Mouse (Mus musculus): ENCODE data around the gene Iffo2. TPM values are rescaled to one million over a fixed set of nuclear protein-coding genes. Genes with fewer than 3 reads are reported as not detected.

The Iffo2 gene
- total and polyA plus RNA-seq, 2 experiments from 2014 or later, result 5.8 to 18.1 TPM

DNA sequence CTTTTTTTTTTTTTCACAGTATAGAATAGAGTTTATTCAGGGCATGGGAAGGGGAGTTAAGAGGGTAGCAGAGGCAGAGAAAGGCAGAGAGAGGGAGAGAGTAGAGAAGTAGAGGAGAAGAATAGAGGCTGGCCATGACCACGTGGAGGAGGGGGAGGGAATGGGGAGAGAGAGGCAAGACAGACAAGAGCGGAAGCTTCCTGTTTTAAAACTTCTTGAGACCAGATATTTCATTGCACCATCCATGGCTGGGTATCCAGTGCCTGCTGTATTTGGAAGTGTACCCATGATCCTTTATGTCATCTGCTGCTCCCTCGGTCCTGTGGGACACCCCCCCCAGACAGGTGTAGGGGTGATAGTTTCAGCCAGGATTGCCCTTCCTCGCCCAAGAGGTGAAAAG lies 78.6 kb downstream of the Iffo2 start:
- 68% methylated on average over 4 of the region's 4 CpGs for WGBS
- Histone ChIP-seq H3K4me2 (ENCODE audit: low read depth, low read length, poor library complexity, severe bottlenecking) (no peak overlapping the region), H3K36me3 (ENCODE audit: insufficient read depth, low read length) (peaks cover 38% of the 10 kb centered on the region), H3K27ac (ENCODE audit: low read depth, low read length) (no peak overlapping the region), H3K4me3 (ENCODE audit: low read depth, low read length) (no peak overlapping the region), H3K27me3 (ENCODE audit: insufficient read depth, low read length) (no peaks in the 10 kb centered on the region), H3K9me3 (ENCODE audit: low read length) (no peaks in the 10 kb centered on the region), H3K4me1 (ENCODE audit: insufficient read depth, low read length) (no peaks in the 10 kb centered on the region), H3K9ac (replicated peaks; ENCODE audit: low read length, poor library complexity, severe bottlenecking) (no peak overlapping the region)
- DNase-seq (ENCODE audit: low spot score) (no peak), ATAC-seq (ENCODE audit: low FRiP score) (no peak)
- no peak for TF ChIP-seq CTCF (IDR thresholded peaks at IDR 0.05)

DNA sequence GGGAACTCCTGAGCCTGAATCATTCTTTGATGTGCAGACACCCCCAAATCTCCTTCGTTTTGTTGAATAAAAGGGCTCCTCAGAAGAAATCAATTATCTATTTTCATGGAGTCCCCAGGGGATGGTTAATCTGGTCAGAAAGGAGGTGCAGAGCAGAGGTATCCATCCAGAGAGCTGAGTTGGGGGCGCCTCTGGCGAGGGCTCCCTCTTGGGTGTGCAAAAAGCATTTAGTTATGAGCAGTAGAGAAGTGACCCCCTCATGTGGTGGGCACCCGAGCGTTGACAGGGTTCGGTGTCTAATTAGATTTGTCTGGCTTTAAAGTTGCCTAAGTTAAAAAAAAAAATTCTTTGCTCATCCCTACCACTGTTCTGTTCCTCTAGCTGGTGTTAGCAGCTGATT lies 80.6 kb downstream of the Iffo2 start:
- TF ChIP-seq CTCF (IDR thresholded peaks at IDR 0.05), result no peak
- Histone ChIP-seq H3K4me2 (ENCODE audit: low read depth, low read length, poor library complexity, severe bottlenecking) (no peak overlapping the region), H3K9ac (replicated peaks; ENCODE audit: low read length, poor library complexity, severe bottlenecking) (no peak overlapping the region), H3K36me3 (ENCODE audit: insufficient read depth, low read length) (peaks cover 38% of the 10 kb centered on the region), H3K27me3 (ENCODE audit: insufficient read depth, low read length) (no peaks in the 10 kb centered on the region), H3K9me3 (ENCODE audit: low read length) (no peaks in the 10 kb centered on the region), H3K27ac (ENCODE audit: low read depth, low read length) (no peak overlapping the region), H3K4me1 (ENCODE audit: insufficient read depth, low read length) (no peaks in the 10 kb centered on the region), H3K4me3 (ENCODE audit: low read depth, low read length) (no peak overlapping the region)
- DNase-seq (ENCODE audit: low spot score) (no peak), ATAC-seq (ENCODE audit: low FRiP score) (no peak)
- 20% methylated on average over 6 of the region's 6 CpGs for WGBS

DNA sequence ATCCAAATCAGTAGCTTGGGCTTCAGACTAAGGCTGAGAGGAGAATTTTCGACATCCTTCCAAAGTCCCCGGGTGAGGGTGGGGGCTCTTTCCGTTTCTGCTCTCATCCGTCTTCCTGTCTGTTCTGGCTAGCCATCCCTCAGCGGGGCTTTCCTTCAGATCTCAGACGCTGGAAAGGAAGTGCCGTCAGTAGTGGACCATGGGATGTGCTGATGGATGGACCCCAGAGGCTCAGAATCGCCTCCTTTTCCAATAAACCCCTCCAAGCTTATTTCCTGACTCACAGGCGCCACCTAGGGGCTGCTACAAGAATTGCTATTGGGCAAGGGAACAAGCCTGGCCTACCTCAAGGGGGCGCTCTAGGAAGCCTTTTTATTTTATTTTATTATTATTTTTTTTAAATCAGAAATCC lies 81.2 kb downstream of the Iffo2 start:
- no peaks in the 10 kb centered on the region for H3K4me1 ChIP-seq (ENCODE audit: insufficient read depth, low read length)
- DNase-seq (ENCODE audit: low spot score), result peak; percentile 92
- no peak overlapping the region for H3K9ac ChIP-seq (replicated peaks; ENCODE audit: low read length, poor library complexity, severe bottlenecking)
- WGBS, result 6% methylated on average over 10 of the region's 10 CpGs
- peaks cover 39% of the 10 kb centered on the region for H3K36me3 ChIP-seq (ENCODE audit: insufficient read depth, low read length)
- no peaks in the 10 kb centered on the region for H3K27me3 ChIP-seq (ENCODE audit: insufficient read depth, low read length)
- H3K9me3 ChIP-seq (ENCODE audit: low read length), result no peaks in the 10 kb centered on the region
- H3K4me3 ChIP-seq (ENCODE audit: low read depth, low read length), result no peak overlapping the region
- H3K4me2 ChIP-seq (ENCODE audit: low read depth, low read length, poor library complexity, severe bottlenecking), result no peak overlapping the region
- no peak overlapping the region for H3K27ac ChIP-seq (ENCODE audit: low read depth, low read length)
- TF ChIP-seq CTCF (IDR thresholded peaks at IDR 0.05), result peak; percentile 98
- ATAC-seq (ENCODE audit: low FRiP score), result peak; percentile 76

DNA sequence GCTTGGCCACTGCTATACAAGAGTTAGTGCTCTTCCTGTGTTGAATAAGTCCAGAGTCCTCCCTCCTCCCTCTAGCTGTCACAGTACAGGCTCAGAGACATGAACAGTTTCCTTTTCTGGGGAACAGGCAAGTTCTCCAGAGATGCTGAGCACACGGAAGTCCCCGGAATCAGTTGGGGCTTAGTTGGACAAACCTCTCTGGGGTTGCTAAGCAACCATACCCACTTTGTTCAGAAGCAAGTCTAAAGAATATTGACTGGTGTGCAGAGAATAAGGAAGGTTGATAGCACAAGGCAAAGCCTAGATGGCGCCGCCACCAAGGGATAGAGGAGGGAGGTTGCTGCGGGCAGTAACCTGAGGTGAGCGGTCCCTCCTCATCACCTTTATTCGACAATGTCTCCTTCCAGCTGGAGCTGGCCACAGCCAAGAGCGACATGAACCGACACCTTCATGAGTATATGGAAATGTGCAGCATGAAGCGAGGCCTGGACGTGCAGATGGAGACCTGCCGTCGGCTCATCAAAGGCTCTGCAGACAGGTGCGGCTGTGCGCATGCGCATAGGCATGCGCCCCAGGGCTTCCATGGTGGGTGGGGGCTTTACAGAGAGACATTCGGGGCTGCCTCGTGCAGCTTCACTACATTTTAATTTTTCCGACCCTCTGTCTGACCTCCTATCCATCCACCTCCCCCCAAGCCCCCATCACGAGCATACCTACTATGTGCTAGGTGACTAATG lies 84.3 kb downstream of the Iffo2 start:
- Histone ChIP-seq H3K27ac (ENCODE audit: low read depth, low read length) (0 out of 2 replicates have a peak overlapping the region, but pooled peaks have one; percentile 18), H3K4me2 (ENCODE audit: low read depth, low read length, poor library complexity, severe bottlenecking) (no peak overlapping the region), H3K4me3 (ENCODE audit: low read depth, low read length) (no peak overlapping the region), H3K36me3 (ENCODE audit: insufficient read depth, low read length) (peaks cover 28% of the 10 kb centered on the region), H3K4me1 (ENCODE audit: insufficient read depth, low read length) (no peaks in the 10 kb centered on the region), H3K27me3 (ENCODE audit: insufficient read depth, low read length) (no peaks in the 10 kb centered on the region), H3K9ac (replicated peaks; ENCODE audit: low read length, poor library complexity, severe bottlenecking) (no peak overlapping the region), H3K9me3 (ENCODE audit: low read length) (no peaks in the 10 kb centered on the region)
- ATAC-seq (ENCODE audit: low FRiP score) (no peak), DNase-seq (ENCODE audit: low spot score) (no peak)
- TF ChIP-seq CTCF (IDR thresholded peaks at IDR 0.05), result peak; percentile 33; the same call in 1 of the 2 replicates
- 78% methylated on average over 21 of the region's 21 CpGs for WGBS

GRCm38 (mm10) chr4:139616276-139617000 lies 86.1 kb downstream of the Iffo2 start:
- H3K36me3 ChIP-seq (ENCODE audit: insufficient read depth, low read length), result peaks cover 24% of the 10 kb centered on the region
- H3K4me3 ChIP-seq (ENCODE audit: low read depth, low read length), result peak overlapping the region; percentile 5; the same call in 1 of the 2 replicates
- H3K27me3 ChIP-seq (ENCODE audit: insufficient read depth, low read length), result no peaks in the 10 kb centered on the region
- WGBS, result 12% methylated on average over 24 of the region's 24 CpGs
- H3K27ac ChIP-seq (ENCODE audit: low read depth, low read length), result no peak overlapping the region
- H3K9me3 ChIP-seq (ENCODE audit: low read length), result no peaks in the 10 kb centered on the region
- H3K9ac ChIP-seq (replicated peaks; ENCODE audit: low read length, poor library complexity, severe bottlenecking), result no peak overlapping the region
- TF ChIP-seq CTCF (IDR thresholded peaks at IDR 0.05), result no peak
- no peak for ATAC-seq (ENCODE audit: low FRiP score)
- no peaks in the 10 kb centered on the region for H3K4me1 ChIP-seq (ENCODE audit: insufficient read depth, low read length)
- DNase-seq (ENCODE audit: low spot score), result no peak
- H3K4me2 ChIP-seq (ENCODE audit: low read depth, low read length, poor library complexity, severe bottlenecking), result peak overlapping the region; percentile 29

DNA sequence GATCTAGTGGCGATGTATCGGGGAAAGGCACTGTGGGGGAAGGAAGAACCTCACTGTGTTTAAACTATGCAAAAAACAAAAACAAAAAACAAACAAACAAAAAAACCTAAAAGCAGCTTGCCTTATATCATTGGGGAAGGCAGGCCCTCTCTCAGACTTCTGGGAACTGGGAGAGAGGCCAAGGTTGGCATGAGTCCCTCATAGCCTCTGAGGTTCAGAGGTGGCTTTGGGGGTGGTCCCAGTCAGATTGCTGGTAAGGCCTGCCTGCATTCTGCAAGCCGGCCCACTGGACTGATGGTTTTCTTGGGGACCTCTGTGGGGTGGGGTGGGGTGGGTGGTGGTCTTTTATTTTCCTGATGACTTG lies 86.6 kb downstream of the Iffo2 start:
- Histone ChIP-seq H3K4me2 (ENCODE audit: low read depth, low read length, poor library complexity, severe bottlenecking) (0 out of 2 replicates have a peak overlapping the region, but pooled peaks have one; percentile 29), H3K4me1 (ENCODE audit: insufficient read depth, low read length) (no peaks in the 10 kb centered on the region), H3K27ac (ENCODE audit: low read depth, low read length) (no peak overlapping the region), H3K9me3 (ENCODE audit: low read length) (no peaks in the 10 kb centered on the region), H3K9ac (replicated peaks; ENCODE audit: low read length, poor library complexity, severe bottlenecking) (no peak overlapping the region; the same call in 1 of the 2 replicates), H3K27me3 (ENCODE audit: insufficient read depth, low read length) (no peaks in the 10 kb centered on the region), H3K4me3 (ENCODE audit: low read depth, low read length) (no peak overlapping the region), H3K36me3 (ENCODE audit: insufficient read depth, low read length) (peaks cover 24% of the 10 kb centered on the region)
- no peak for TF ChIP-seq CTCF (IDR thresholded peaks at IDR 0.05)
- WGBS, result 52% methylated on average over 3 of the region's 3 CpGs
- ATAC-seq (ENCODE audit: low FRiP score), result no peak
- DNase-seq (ENCODE audit: low spot score), result no peak

Data from midbrain, postnatal 0 days (tissue).